Mouse (Mus musculus) kidney, postnatal 0 days (tissue): ENCODE measurements around the gene Snap29. TPM values are rescaled to one million over a fixed set of nuclear protein-coding genes. Genes with fewer than 3 reads are reported as not detected.

ENCODE experiments used
- ATAC-seq: fragments of 200-750 bp; cut with Nextera tagmentation; replicated peaks from 2 replicates; pipeline ENCODE4 v1.8.0; 2017; ENCODE audit warnings: low read depth, moderate number of reproducible peaks, moderate TSS enrichment, moderate library complexity; ENCODE audit not compliant: low FRiP score
- DNase-seq: peaks from one replicate; pipeline ENCODE4 v3.0.0-alpha.2; 2016; ENCODE audit warnings: low spot score
- H3K27ac ChIP-seq: fragments of 300-500 bp; sonication (generic); 2 replicates; pipeline ENCODE4 v1.5.1; 2014; ENCODE audit warnings: mild to moderate bottlenecking
- H3K27me3 ChIP-seq: fragments of 300-500 bp; sonication (generic); 2 replicates; pipeline ENCODE4 v1.6.1; 2014; ENCODE audit warnings: low read length, mixed read lengths; ENCODE audit not compliant: insufficient read depth
- H3K36me3 ChIP-seq: fragments of 300-500 bp; sonication (generic); 2 replicates; pipeline ENCODE4 v1.6.1; 2014; ENCODE audit warnings: low read length, mixed read lengths; ENCODE audit not compliant: insufficient read depth
- H3K4me1 ChIP-seq: fragments of 300-500 bp; sonication (generic); replicated peaks from 2 replicates; pipeline ENCODE4 v1.6.1; 2014; ENCODE audit warnings: antibody characterized with exemption, low read length, mixed read lengths; ENCODE audit not compliant: insufficient read depth
- H3K4me2 ChIP-seq: fragments of 300-500 bp; sonication (generic); 2 replicates; pipeline ENCODE4 v1.6.1; 2014; ENCODE audit warnings: mild to moderate bottlenecking, low read length, moderate library complexity, mixed read lengths
- H3K4me3 ChIP-seq: fragments of 300-500 bp; sonication (generic); replicated peaks from 2 replicates; pipeline ENCODE4 v1.5.1; 2014; ENCODE audit warnings: low read depth, low read length
- H3K9ac ChIP-seq: fragments of 300-500 bp; sonication (generic); 2 replicates; pipeline ENCODE4 v1.6.1; 2014; ENCODE audit warnings: low read depth, low read length
- H3K9me3 ChIP-seq: fragments of 300-500 bp; sonication (generic); replicated peaks from 2 replicates; pipeline ENCODE4 v1.6.1; 2016; ENCODE audit warnings: low read length, inconsistent platforms, mixed read lengths
- CTCF ChIP-seq: IDR thresholded peaks from 2 replicates; pipeline ENCODE4 v1.5.1; 2016; ENCODE audit warnings: antibody characterized with exemption, low read depth, mild to moderate bottlenecking, moderate library complexity
- WGBS: fragments of 180-500 bp; shearing (Covaris S2); extraction: QIAGEN DNeasy Blood & Tissue Kit; methylation state at CpG from one replicate; pipeline ENCODE4 v1.1.7; 2014; 5-methylcytosine and 5-hydroxymethylcytosine counted together
- polyA plus RNA-seq: library from polyadenylated mRNA; unstranded; fragments of >200 nt; fragmentation: Nextera tagmentation; extraction: Ambion mirVana; gene quantifications from 2 replicates; pipeline ENCODE4 v1.2.1, GENCODE M21; 2015

Gene Snap29
- polyA plus RNA-seq, 1 experiment from 2014 or later: 11.9 TPM

DNA sequence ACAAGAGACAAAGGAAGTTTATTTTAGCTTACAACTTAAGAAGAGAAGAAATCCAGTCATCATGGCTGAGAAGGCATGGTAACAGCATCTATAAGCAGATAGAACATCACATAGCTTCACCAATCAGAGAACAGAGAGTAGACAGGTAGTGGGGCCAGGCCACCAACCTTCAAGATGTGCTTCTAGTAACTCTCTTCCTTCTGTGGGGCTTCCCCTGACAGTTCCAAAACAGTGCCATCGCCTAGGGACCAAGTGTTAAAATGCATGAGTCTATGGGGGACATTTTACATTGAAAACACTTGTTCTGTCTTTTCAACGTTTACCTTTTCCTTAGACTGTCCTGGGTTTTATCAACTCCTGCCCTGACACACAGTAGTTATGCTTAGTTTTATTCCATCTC is 57.4 kb downstream of the Snap29 start:
- DNase-seq (no peak), ATAC-seq (no peak)
- H3K9ac ChIP-seq: no peak overlapping the region
- no peaks in the 10 kb centered on the region for H3K9me3 ChIP-seq
- H3K27me3 ChIP-seq: no peaks in the 10 kb centered on the region
- 91% methylated on average over 2 of the region's 2 CpGs for WGBS
- no peaks in the 10 kb centered on the region for H3K4me1 ChIP-seq
- H3K4me2 ChIP-seq: no peak overlapping the region
- no peaks in the 10 kb centered on the region for H3K36me3 ChIP-seq
- H3K4me3 ChIP-seq: no peak overlapping the region
- no peak overlapping the region for H3K27ac ChIP-seq
- no peak for TF ChIP-seq CTCF

- Histone ChIP-seq H3K9me3 (no peaks in the 10 kb centered on the region), H3K36me3 (peaks cover 11% of the 10 kb centered on the region), H3K4me2 (no peak overlapping the region), H3K4me1 (no peaks in the 10 kb centered on the region), H3K4me3 (no peak overlapping the region), H3K9ac (no peak overlapping the region), H3K27ac (no peak overlapping the region), H3K27me3 (no peaks in the 10 kb centered on the region)
- WGBS: 82% methylated on average over 4 of the region's 4 CpGs
- no peak for ATAC-seq
- DNase-seq: no peak
- no peak for TF ChIP-seq CTCF
Observed at GRCm38 (mm10) chr16:17466875-17467663, 61.3 kb downstream of the Snap29 start.

- TF ChIP-seq CTCF: no peak
- no peaks in the 10 kb centered on the region for H3K4me1 ChIP-seq
- H3K4me2 ChIP-seq: no peak overlapping the region
- no peaks in the 10 kb centered on the region for H3K9me3 ChIP-seq
- ATAC-seq: no peak
- no peak overlapping the region for H3K27ac ChIP-seq
- H3K27me3 ChIP-seq: no peaks in the 10 kb centered on the region
- no peak overlapping the region for H3K9ac ChIP-seq
- H3K4me3 ChIP-seq: no peak overlapping the region
- DNase-seq: no peak
- H3K36me3 ChIP-seq: peaks cover 11% of the 10 kb centered on the region
- WGBS: 87% methylated on average over 6 of the region's 6 CpGs
Observed at GRCm38 (mm10) chr16:17472498-17472897, 66.7 kb downstream of the Snap29 start.

DNA sequence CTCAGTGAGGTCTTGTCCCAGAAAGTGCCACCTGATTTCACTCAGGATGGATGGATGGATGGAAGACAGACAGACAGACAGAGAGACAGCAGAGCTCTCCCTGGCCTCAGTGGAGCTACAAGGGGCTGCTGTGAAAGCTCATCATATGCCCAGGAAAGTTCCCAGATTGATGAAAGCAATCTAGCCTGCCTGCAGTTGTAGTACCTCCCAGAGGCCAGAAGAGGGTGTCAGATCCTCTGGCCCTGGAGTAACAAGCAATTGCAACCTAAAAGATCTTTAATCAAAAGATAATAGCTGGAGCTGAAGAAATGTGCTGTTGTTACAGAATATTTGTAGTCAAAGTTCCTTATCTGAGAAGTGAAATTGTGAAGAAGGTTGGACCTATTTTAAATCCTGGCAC is 68.3 kb downstream of the Snap29 start:
- peaks cover 10% of the 10 kb centered on the region for H3K36me3 ChIP-seq
- H3K27ac ChIP-seq: no peak overlapping the region
- H3K4me1 ChIP-seq: no peaks in the 10 kb centered on the region
- DNase-seq (peak; percentile 62), ATAC-seq (no peak)
- peak; percentile 78 for TF ChIP-seq CTCF
- H3K9ac ChIP-seq: no peak overlapping the region
- H3K27me3 ChIP-seq: no peaks in the 10 kb centered on the region
- no peak overlapping the region for H3K4me3 ChIP-seq
- no peaks in the 10 kb centered on the region for H3K9me3 ChIP-seq
- no peak overlapping the region for H3K4me2 ChIP-seq

- Histone ChIP-seq H3K4me2 (no peak overlapping the region), H3K9ac (no peak overlapping the region), H3K36me3 (0 out of 2 replicates have a peak, but pooled peaks cover 6% of the 10 kb centered on the region), H3K4me3 (no peak overlapping the region), H3K4me1 (no peaks in the 10 kb centered on the region), H3K9me3 (no peaks in the 10 kb centered on the region), H3K27me3 (no peaks in the 10 kb centered on the region), H3K27ac (no peak overlapping the region)
- 82% methylated on average over 2 of the region's 2 CpGs for WGBS
- no peak for DNase-seq
- no peak for ATAC-seq
- TF ChIP-seq CTCF: no peak
Observed at GRCm38 (mm10) chr16:17474761-17475160, 69.0 kb downstream of the Snap29 start.

DNA sequence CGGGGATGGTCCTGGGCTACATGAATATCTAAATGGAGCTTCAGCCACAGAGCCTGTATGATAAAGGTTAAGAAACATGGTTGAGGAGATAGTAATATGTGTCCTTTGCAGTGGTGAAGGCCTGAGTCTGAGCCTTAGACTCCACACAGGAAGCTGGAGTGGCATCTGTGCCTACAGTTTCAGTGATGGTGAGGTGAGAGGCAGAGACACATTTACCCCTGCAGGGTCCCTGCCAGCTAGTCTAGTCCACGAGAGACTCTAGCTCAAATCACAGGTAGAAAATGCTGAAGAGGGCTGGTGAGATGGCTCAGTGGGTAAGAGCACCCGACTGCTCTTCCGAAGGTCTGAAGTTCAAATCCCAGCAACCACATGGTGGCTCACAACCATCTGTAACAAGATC is 69.5 kb downstream of the Snap29 start:
- Histone ChIP-seq H3K27ac (no peak overlapping the region), H3K4me2 (no peak overlapping the region), H3K4me1 (no peaks in the 10 kb centered on the region), H3K36me3 (0 out of 2 replicates have a peak, but pooled peaks cover 2% of the 10 kb centered on the region), H3K27me3 (no peaks in the 10 kb centered on the region), H3K4me3 (no peak overlapping the region), H3K9me3 (no peaks in the 10 kb centered on the region), H3K9ac (no peak overlapping the region)
- WGBS: 92% methylated on average over 4 of the region's 4 CpGs
- no peak for DNase-seq
- ATAC-seq: no peak
- no peak for TF ChIP-seq CTCF
